In the genomic region with DNA sequence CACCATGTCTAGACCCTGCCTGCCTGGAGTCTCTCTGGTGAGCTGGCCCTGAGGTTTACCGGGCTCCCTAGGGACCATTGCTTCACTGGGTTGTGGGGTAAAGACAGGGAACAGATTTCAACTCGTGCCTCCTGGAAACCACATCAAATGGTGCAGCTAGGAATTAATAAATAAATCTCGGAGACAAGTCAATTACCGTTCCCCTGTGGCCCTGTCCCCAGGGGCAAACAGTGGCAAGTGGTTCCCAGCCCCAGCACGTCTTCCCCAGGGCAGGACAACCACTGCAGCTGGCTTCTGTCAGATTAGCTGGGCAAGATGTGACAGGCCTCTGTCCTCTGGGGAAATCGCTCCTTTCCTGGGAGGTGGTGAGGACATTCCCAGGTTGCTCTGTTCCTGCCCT, we compare ENCODE assay signal across 14 mouse cellular contexts. TPM values are rescaled to one million over a fixed set of nuclear protein-coding genes. Genes with fewer than 3 reads are reported as not detected.
DNase-seq lines count a peak whose midpoint lies in the region; ATAC-seq lines count a peak whose summit lies in the region.
"Had no signal": no experiment of that assay in that cellular context is flagged by ENCODE, and none has a peak within 500 bp of the region (broad histone marks: within the 10 kb centered on the region; RNA-seq: fewer than 3 reads in every experiment).

No protein-coding gene starts in this region.

- peaks cover 19% of the 10 kb centered on the region for H3K4me1 ChIP-seq in kidney, embryonic 16.5 days (ENCODE audit: insufficient read depth, low read length)
- H3K4me1 ChIP-seq in kidney, embryonic 15.5 days, result peaks cover 43% of the 10 kb centered on the region
- peaks cover 49% of the 10 kb centered on the region for H3K4me1 ChIP-seq in embryonic facial prominence, embryonic 15.5 days
- peaks cover 28% of the 10 kb centered on the region for H3K4me1 ChIP-seq in stomach, embryonic 15.5 days
- H3K4me1 ChIP-seq: forebrain, embryonic 13.5 days had no signal

- 0 out of 2 replicates have a peak overlapping the region, but pooled peaks have one; percentile 24 for H3K9ac ChIP-seq in kidney, embryonic 16.5 days (replicated peaks; ENCODE audit: low read length)
- no peak overlapping the region for H3K9ac ChIP-seq in kidney, embryonic 15.5 days
- no peak overlapping the region for H3K9ac ChIP-seq in embryonic facial prominence, embryonic 15.5 days
- H3K9ac ChIP-seq in stomach, embryonic 15.5 days, result no peak overlapping the region
- H3K9ac ChIP-seq: forebrain, embryonic 13.5 days had no signal

- ATAC-seq in kidney, embryonic 16.5 days (ENCODE audit: low FRiP score, low TSS enrichment), result no peak
- ATAC-seq in kidney, embryonic 15.5 days (replicated peaks; ENCODE audit: low FRiP score), result no peak; the same call in 1 of the 2 replicates
- ATAC-seq in embryonic facial prominence, embryonic 15.5 days (ENCODE audit: insufficient number of reproducible peaks, low FRiP score, low TSS enrichment, low read depth), result peak; percentile 55; the same call in 1 of the 2 replicates
- ATAC-seq in stomach, embryonic 15.5 days (ENCODE audit: insufficient read depth, low FRiP score, low read depth), result no peak
- ATAC-seq: forebrain, embryonic 13.5 days had no signal

- DNase-seq in adrenal gland, adult 2 months, result peak; percentile 21
- no peak for DNase-seq in adrenal gland, adult 18-20 months (ENCODE audit: low spot score in 2 of 2)
- no peak for DNase-seq in cerebellum, postnatal 36 days
- no peak for DNase-seq in cerebellum, adult 9-10 months
- DNase-seq: cerebellum, adult 9-11 months; gastrocnemius, postnatal 36 days had no signal

- no peaks in the 10 kb centered on the region for H3K36me3 ChIP-seq in kidney, embryonic 16.5 days (ENCODE audit: insufficient read depth, low read length)
- no peaks in the 10 kb centered on the region for H3K36me3 ChIP-seq in kidney, embryonic 15.5 days
- no peaks in the 10 kb centered on the region for H3K36me3 ChIP-seq in embryonic facial prominence, embryonic 15.5 days
- H3K36me3 ChIP-seq in stomach, embryonic 15.5 days, result no peaks in the 10 kb centered on the region

- 0 out of 2 replicates have a peak overlapping the region, but pooled peaks have one; percentile 12 for H3K27ac ChIP-seq in kidney, embryonic 16.5 days (ENCODE audit: low read length)
- no peak overlapping the region for H3K27ac ChIP-seq in kidney, embryonic 15.5 days
- peak overlapping the region; percentile 71 for H3K27ac ChIP-seq in embryonic facial prominence, embryonic 15.5 days (replicated peaks)
- H3K27ac ChIP-seq in stomach, embryonic 15.5 days, result peak overlapping the region; percentile 62
- H3K27ac ChIP-seq: forebrain, embryonic 13.5 days; kidney, postnatal 0 days; macrophage had no signal

- no peaks in the 10 kb centered on the region for H3K9me3 ChIP-seq in kidney, embryonic 16.5 days (ENCODE audit: low read length)
- no peaks in the 10 kb centered on the region for H3K9me3 ChIP-seq in kidney, embryonic 15.5 days (replicated peaks)
- H3K9me3 ChIP-seq in embryonic facial prominence, embryonic 15.5 days (replicated peaks), result no peaks in the 10 kb centered on the region
- H3K9me3 ChIP-seq in stomach, embryonic 15.5 days, result no peaks in the 10 kb centered on the region
- H3K9me3 ChIP-seq: forebrain, embryonic 13.5 days had no signal

- H3K27me3 ChIP-seq in kidney, embryonic 16.5 days (ENCODE audit: insufficient read depth, low read length), result no peaks in the 10 kb centered on the region
- no peaks in the 10 kb centered on the region; the same call in 1 of the 2 replicates for H3K27me3 ChIP-seq in kidney, embryonic 15.5 days
- no peaks in the 10 kb centered on the region for H3K27me3 ChIP-seq in embryonic facial prominence, embryonic 15.5 days
- H3K27me3 ChIP-seq in stomach, embryonic 15.5 days (replicated peaks), result no peaks in the 10 kb centered on the region
- H3K27me3 ChIP-seq: forebrain, embryonic 13.5 days had no signal

- WGBS in kidney, embryonic 16.5 days, result 34% methylated on average over 6 of the region's 6 CpGs
- WGBS in kidney, embryonic 15.5 days, result 29% methylated on average over 6 of the region's 6 CpGs
- WGBS in embryonic facial prominence, embryonic 15.5 days, result 38% methylated on average over 6 of the region's 6 CpGs
- WGBS in stomach, embryonic 15.5 days, result 43% methylated on average over 6 of the region's 6 CpGs

- H3K4me2 ChIP-seq in kidney, embryonic 16.5 days (replicated peaks; ENCODE audit: low read depth, low read length), result no peak overlapping the region
- no peak overlapping the region for H3K4me2 ChIP-seq in kidney, embryonic 15.5 days
- H3K4me2 ChIP-seq in embryonic facial prominence, embryonic 15.5 days (replicated peaks), result no peak overlapping the region
- H3K4me2 ChIP-seq in stomach, embryonic 15.5 days, result no peak overlapping the region
- H3K4me2 ChIP-seq: forebrain, embryonic 13.5 days had no signal

- H3K4me3 ChIP-seq in kidney, embryonic 16.5 days (ENCODE audit: low read length), result no peak overlapping the region
- no peak overlapping the region for H3K4me3 ChIP-seq in kidney, embryonic 15.5 days (replicated peaks)
- no peak overlapping the region for H3K4me3 ChIP-seq in embryonic facial prominence, embryonic 15.5 days (replicated peaks)
- no peak overlapping the region for H3K4me3 ChIP-seq in stomach, embryonic 15.5 days (replicated peaks)
- H3K4me3 ChIP-seq: forebrain, embryonic 13.5 days had no signal

RNA-seq across cellular contexts. Expression of gene Haao, which starts 54.3 kb away (rescaled TPM):
- 1 to 10 TPM; 1.2 to 1.7 TPM for total RNA-seq in adrenal gland, adult 2 months (2021)
- polyA plus RNA-seq in adrenal gland, adult 2 months (2012; rRNA removed), result 1.6 and 1.8 TPM in 2 replicates
- total RNA-seq in adrenal gland, adult 18-20 months (2021), result 1 to 10 TPM in 1 of 2 experiments, under 1 TPM in 1; 0.56 to 1.6 TPM
- polyA plus RNA-seq in kidney, embryonic 16.5 days (2015; fragmentation: Nextera tagmentation; extraction: Ambion mirVana), result 2.9 and 3.4 TPM in 2 replicates
- polyA plus RNA-seq in kidney, embryonic 15.5 days (2015; fragmentation: Nextera tagmentation; extraction: Ambion mirVana), result 1.8 and 2.3 TPM in 2 replicates
- 1.1 and 1.6 TPM in 2 replicates for polyA plus RNA-seq in embryonic facial prominence, embryonic 15.5 days (2015; fragmentation: Nextera tagmentation; extraction: Ambion mirVana)
- 2.1 and 5.9 TPM in 2 replicates for polyA plus RNA-seq in stomach, embryonic 15.5 days (2015; fragmentation: Nextera tagmentation; extraction: Ambion mirVana)
- total RNA-seq: gastrocnemius, postnatal 36 days; layer of hippocampus, postnatal 14 days had no signal
- polyA plus RNA-seq: forebrain, embryonic 13.5 days had no signal
